Mouse (Mus musculus): Measurements from ENCODE around the gene Rtp1. TPM values are rescaled to one million over a fixed set of nuclear protein-coding genes. Genes with fewer than 3 reads are reported as not detected.

Rtp1 gene
- polyA plus RNA-seq, 1 experiment from 2014 or later, result not detected

DNA sequence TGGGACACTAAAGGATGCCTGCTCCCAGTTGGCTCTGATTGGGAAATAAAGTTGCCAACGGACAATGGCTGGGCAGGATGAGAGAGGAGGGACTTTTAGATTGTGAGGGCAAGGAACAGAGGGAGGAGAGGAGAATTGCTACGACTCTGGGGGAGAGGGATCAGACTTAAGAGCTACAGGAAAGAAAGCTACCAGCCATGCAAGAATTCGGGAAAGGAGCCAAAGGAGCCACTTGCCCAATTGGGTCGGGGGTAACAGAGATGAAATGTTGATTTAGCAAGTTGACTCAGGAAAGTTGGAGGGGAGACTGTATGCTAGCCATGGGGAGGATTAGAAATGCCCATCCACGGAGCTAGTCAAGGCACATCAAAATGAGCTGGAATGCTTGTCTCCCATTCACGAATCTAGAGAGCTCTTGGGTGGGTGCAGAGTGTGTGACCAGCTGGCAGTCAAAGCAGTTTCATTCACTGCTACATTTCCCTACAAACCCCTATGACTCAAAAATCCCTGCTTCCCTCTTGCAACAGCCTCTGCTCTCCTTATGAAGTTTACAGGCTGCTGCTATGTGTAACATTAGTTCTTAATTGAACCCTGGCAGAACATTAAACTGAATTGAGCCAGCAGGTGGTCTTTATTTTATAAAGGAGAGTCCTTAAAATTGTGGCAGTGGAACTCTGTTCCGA is 30.1 kb downstream of the Rtp1 start:
- 0 out of 2 replicates have a peak, but pooled peaks have one; percentile 53 for ATAC-seq (ENCODE audit: insufficient number of reproducible peaks, low FRiP score, low TSS enrichment, low read depth)
- Histone ChIP-seq H3K4me3 (no peak overlapping the region), H3K4me1 (peaks cover 12% of the 10 kb centered on the region), H3K27ac (no peak overlapping the region), H3K27me3 (no peaks in the 10 kb centered on the region), H3K4me2 (no peak overlapping the region), H3K9me3 (no peaks in the 10 kb centered on the region), H3K36me3 (no peaks in the 10 kb centered on the region), H3K9ac (no peak overlapping the region)
- 24% methylated on average over 7 of the region's 7 CpGs for WGBS

DNA sequence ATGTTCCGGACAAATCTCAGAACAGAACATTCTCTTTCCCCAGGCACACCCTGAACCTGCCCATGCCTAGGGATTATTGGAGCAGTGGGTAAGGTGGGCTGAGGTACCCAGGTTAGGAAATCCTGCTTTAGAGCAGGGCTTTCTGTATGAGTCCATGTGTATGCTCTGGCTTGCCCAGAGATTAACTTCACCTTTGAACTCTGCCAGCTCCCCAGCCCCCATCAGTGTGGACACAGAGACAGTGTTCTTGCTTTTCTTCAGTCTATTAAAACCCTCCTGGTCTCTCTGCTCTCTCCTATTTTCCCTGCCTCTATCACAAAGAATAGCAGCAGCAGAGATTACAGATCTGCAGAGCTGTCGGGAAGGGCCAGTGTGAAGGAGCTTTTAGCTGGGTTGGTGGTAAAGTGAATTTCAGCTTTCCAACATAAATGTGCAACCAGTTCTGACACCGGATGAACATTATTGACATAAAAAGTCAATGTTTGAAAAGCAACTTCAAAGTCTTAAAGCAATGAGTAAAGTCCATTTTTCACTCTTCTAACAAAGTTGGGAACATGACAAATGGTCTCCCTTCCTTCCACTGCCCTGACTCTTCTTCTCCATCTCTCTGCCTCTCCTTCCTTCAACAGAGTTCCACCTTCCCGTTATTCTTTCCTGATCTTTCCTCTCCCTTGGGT is 34.9 kb downstream of the Rtp1 start:
- Histone ChIP-seq H3K4me2 (no peak overlapping the region), H3K27ac (no peak overlapping the region), H3K27me3 (no peaks in the 10 kb centered on the region), H3K4me1 (peaks cover 8% of the 10 kb centered on the region; the same call in 1 of the 2 replicates), H3K4me3 (no peak overlapping the region), H3K9ac (no peak overlapping the region), H3K9me3 (no peaks in the 10 kb centered on the region), H3K36me3 (no peaks in the 10 kb centered on the region)
- ATAC-seq (ENCODE audit: insufficient number of reproducible peaks, low FRiP score, low TSS enrichment, low read depth), result no peak
- WGBS, result 83% methylated on average over 4 of the region's 4 CpGs

DNA sequence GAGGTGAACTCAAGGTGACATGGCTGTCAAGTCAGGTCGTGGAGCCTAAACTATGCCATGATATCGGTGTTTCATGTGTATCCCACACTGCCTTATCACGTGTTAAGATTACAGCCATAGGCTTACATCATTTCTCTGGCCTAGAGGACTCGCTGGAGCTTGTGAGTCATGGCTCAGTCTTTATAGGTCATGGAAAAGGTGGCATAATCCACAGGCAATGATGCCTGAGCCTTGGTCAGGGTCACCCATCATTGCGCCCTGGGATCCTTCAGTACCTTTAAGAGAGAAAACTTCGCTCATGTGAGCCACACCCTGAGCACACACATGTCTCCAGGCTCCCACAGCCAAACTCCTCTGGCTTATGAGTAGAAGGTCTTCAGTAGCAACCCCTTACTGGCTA is 42.6 kb downstream of the Rtp1 start:
- Histone ChIP-seq H3K9me3 (no peaks in the 10 kb centered on the region), H3K27me3 (no peaks in the 10 kb centered on the region), H3K9ac (no peak overlapping the region), H3K4me3 (no peak overlapping the region), H3K36me3 (no peaks in the 10 kb centered on the region), H3K4me2 (no peak overlapping the region), H3K4me1 (no peaks in the 10 kb centered on the region), H3K27ac (no peak overlapping the region)
- 90% methylated on average over 6 of the region's 6 CpGs for WGBS
- no peak for ATAC-seq (ENCODE audit: insufficient number of reproducible peaks, low FRiP score, low TSS enrichment, low read depth)

DNA sequence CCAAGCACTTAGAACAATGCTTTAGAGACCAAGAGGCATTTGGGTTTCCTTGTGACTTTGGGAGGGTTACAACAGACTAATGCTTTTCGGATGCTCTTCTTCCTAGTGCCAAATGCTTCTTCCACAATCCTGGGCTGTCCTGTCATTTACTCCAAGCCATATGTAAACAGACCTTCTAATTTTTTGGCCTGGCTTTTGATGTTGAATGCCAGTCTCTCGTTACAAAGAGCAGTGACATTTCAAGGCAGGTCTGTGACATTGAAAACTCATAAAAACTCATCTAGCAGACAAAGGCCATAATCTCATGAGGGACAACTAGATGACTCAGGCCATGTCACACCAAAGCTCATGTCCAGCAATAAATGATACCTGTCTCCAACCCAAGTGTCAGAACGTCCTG is 43.1 kb downstream of the Rtp1 start:
- Histone ChIP-seq H3K9me3 (no peaks in the 10 kb centered on the region), H3K27me3 (no peaks in the 10 kb centered on the region), H3K4me2 (no peak overlapping the region), H3K9ac (no peak overlapping the region), H3K36me3 (no peaks in the 10 kb centered on the region), H3K4me3 (no peak overlapping the region), H3K27ac (no peak overlapping the region), H3K4me1 (no peaks in the 10 kb centered on the region)
- WGBS, result 41% methylated on average over 3 of the region's 3 CpGs
- no peak for ATAC-seq (ENCODE audit: insufficient number of reproducible peaks, low FRiP score, low TSS enrichment, low read depth)

DNA sequence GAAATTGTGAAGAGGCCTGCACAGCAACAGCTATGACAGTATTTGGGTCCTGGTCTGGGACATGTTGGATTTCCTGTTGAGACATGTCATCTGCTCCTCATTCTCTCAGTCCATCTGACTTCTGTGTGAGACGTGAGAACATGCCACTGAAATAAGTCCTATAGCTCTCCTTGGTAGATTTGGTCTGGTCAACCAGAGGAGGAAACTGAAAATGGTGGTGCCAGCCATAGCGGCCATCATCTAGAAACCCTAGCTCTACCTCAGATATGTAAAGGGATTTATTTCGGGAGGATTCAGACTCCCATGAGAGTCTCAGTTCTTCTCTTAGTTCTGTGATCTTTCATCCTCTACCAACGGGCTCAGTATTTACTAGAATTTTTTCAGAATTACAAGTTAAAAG is 46.7 kb downstream of the Rtp1 start:
- Histone ChIP-seq H3K27ac (no peak overlapping the region), H3K4me1 (no peaks in the 10 kb centered on the region), H3K9me3 (no peaks in the 10 kb centered on the region), H3K4me3 (no peak overlapping the region), H3K4me2 (no peak overlapping the region), H3K9ac (no peak overlapping the region), H3K36me3 (no peaks in the 10 kb centered on the region), H3K27me3 (no peaks in the 10 kb centered on the region)
- WGBS, result 73% methylated on average over 4 of the region's 4 CpGs
- no peak for ATAC-seq (ENCODE audit: insufficient number of reproducible peaks, low FRiP score, low TSS enrichment, low read depth)

DNA sequence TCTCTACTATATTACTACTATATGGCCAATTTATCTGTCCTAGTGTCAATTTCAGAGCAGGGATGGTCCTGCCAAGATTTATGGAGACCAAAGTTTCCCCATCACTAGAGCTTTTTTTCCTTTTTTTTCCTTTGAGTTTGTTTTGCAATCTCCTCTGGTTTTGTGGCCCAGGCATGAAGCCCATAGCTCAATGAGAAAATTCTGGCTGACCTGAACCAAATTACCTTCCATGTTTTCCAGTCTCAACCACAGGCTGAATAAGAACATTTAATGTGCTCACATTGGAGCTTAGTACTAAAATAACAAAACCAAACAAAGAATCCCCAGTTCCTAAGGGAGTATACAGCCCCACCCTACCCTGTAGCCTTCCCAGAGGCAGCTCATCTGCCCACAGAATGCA is 47.7 kb downstream of the Rtp1 start:
- Histone ChIP-seq H3K9me3 (no peaks in the 10 kb centered on the region), H3K36me3 (no peaks in the 10 kb centered on the region), H3K27ac (no peak overlapping the region), H3K9ac (no peak overlapping the region), H3K4me2 (no peak overlapping the region), H3K4me3 (no peak overlapping the region), H3K4me1 (no peaks in the 10 kb centered on the region), H3K27me3 (no peaks in the 10 kb centered on the region)
- ATAC-seq (ENCODE audit: insufficient number of reproducible peaks, low FRiP score, low TSS enrichment, low read depth), result no peak

DNA sequence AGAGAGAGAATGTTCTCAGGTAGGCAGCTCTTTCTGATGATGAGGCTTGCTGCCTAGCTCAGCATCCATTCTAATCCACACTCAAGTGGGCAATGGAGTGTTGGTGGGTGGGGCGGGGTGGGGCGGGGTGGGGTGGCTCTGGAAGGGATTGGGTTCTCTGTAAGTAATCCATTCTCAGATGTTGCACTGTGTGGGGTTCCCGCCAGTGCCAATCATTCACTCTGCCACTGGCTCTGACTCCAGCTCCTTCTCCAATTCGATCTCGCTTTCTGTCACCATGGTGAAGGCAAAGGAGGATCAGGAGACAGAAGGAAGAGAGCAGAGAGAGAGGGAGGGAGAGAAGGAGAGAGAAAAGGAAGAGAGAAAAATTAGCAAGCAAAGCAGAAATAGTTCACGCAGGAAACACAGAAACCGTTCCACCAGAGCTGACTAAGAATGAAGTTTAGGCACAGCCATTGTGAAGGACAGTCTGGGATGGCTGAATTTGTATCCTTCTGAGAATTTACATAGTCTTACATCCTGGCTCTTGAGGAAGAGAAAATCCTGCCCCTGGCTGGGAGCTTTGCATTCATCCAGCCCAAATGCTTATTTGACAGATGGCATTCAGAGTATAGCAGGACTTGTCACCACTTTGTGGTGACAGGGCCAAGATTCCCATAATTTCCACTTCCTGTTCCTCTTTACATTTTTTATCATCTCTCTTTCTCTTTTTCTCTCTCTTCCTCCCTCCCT is 51.1 kb downstream of the Rtp1 start:
- no peaks in the 10 kb centered on the region for H3K4me1 ChIP-seq
- no peak overlapping the region for H3K9ac ChIP-seq
- WGBS, result 72% methylated on average over 7 of the region's 7 CpGs
- H3K9me3 ChIP-seq, result no peaks in the 10 kb centered on the region
- no peak overlapping the region for H3K4me2 ChIP-seq
- ATAC-seq (ENCODE audit: insufficient number of reproducible peaks, low FRiP score, low TSS enrichment, low read depth), result no peak
- H3K27me3 ChIP-seq, result no peaks in the 10 kb centered on the region
- H3K4me3 ChIP-seq, result no peak overlapping the region
- H3K27ac ChIP-seq, result no peak overlapping the region
- H3K36me3 ChIP-seq, result no peaks in the 10 kb centered on the region

DNA sequence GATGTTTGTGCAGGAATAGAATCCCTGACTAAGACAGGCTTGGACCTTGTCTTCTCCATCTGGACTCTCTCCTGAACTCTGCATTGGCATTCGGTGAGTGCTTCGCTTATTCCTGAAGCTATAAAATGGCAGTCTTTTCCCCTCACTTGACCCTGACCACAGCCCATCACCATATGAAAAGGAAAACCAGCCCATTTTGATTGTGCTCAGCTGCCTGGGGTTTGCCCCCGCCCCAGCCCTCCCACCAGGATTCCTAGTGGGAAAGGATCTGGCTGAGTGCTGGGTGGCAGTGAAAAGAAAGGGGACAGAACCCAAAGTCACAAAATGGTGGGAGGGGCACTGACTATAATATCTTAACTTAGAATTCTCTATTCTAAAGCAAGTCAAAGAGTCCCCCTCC is 53.3 kb downstream of the Rtp1 start:
- Histone ChIP-seq H3K9ac (no peak overlapping the region), H3K36me3 (no peaks in the 10 kb centered on the region), H3K9me3 (no peaks in the 10 kb centered on the region), H3K27me3 (no peaks in the 10 kb centered on the region), H3K27ac (no peak overlapping the region), H3K4me1 (no peaks in the 10 kb centered on the region), H3K4me2 (no peak overlapping the region), H3K4me3 (no peak overlapping the region)
- WGBS, result 80% methylated on average over 3 of the region's 3 CpGs
- ATAC-seq (ENCODE audit: insufficient number of reproducible peaks, low FRiP score, low TSS enrichment, low read depth), result no peak

DNA sequence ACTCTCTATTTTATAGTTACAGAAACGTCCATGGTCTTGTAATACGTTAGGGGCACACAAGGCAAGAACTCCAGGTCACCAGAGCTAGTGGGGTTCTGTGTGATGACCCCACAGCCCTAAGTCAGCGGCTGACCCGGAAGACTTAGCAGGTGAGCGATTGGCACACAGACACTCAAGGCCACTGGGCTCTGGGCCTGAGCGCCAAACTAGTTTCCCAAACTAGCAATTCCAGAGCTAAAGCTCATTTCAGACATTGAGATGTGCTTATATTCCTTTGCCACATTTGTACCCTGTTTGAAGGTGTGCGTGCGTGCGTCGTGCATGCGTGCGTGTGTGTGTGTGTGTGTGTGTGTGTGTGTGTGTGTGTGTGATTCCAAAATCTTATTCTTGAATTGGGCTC is 53.9 kb downstream of the Rtp1 start:
- ATAC-seq (ENCODE audit: insufficient number of reproducible peaks, low FRiP score, low TSS enrichment, low read depth), result no peak
- Histone ChIP-seq H3K4me1 (no peaks in the 10 kb centered on the region), H3K27ac (no peak overlapping the region), H3K9ac (no peak overlapping the region), H3K27me3 (no peaks in the 10 kb centered on the region), H3K4me3 (no peak overlapping the region), H3K4me2 (no peak overlapping the region), H3K9me3 (no peaks in the 10 kb centered on the region), H3K36me3 (no peaks in the 10 kb centered on the region)
- WGBS, result 90% methylated on average over 12 of the region's 12 CpGs

DNA sequence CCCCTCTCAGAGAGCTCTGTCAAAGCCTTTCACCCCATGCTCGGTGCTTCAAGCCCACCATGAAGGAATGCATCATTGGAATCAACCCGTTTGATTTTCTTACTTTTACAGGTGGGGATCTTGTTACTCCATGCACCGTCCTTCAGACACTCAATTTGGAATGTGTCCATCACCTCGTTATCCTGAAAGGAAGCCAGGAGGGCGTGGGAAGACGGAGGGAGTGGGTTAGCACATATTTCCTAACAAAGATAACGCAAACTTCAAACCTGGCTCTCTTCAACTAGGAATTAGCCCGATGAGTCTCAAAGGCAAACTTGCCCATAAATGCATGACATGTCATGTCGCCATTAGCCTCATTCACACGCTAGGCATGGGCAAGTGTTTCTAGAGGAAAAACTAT is 54.4 kb downstream of the Rtp1 start:
- no peak overlapping the region for H3K4me2 ChIP-seq
- no peaks in the 10 kb centered on the region for H3K27me3 ChIP-seq
- no peak overlapping the region for H3K4me3 ChIP-seq
- no peaks in the 10 kb centered on the region for H3K36me3 ChIP-seq
- 75% methylated on average over 10 of the region's 10 CpGs for WGBS
- H3K27ac ChIP-seq, result no peak overlapping the region
- H3K4me1 ChIP-seq, result no peaks in the 10 kb centered on the region
- no peaks in the 10 kb centered on the region for H3K9me3 ChIP-seq
- no peak for ATAC-seq (ENCODE audit: insufficient number of reproducible peaks, low FRiP score, low TSS enrichment, low read depth)
- H3K9ac ChIP-seq, result no peak overlapping the region
